Comparison of ENCODE assay signal across 15 mouse cellular contexts in genomic region chr14:31557273-31557672, GRCm38 (mm10). TPM values are rescaled to one million over a fixed set of nuclear protein-coding genes. Genes with fewer than 3 reads are reported as not detected.
A peak's percentile ranks its signal among the peaks of the same experiment; 100 is the strongest.
DNase-seq lines count a peak whose midpoint lies in the region; ATAC-seq and TF ChIP-seq lines count a peak whose summit lies in the region.
"Had no signal": no experiment of that assay in that cellular context is flagged by ENCODE, and none has a peak within 500 bp of the region (broad histone marks: within the 10 kb centered on the region; RNA-seq: fewer than 3 reads in every experiment).

No protein-coding gene starts in this region.

- peaks cover 11% of the 10 kb centered on the region; the same call in 1 of the 2 replicates for H3K4me1 ChIP-seq in kidney, embryonic 14.5 days (ENCODE audit: control insufficient read depth, insufficient read depth, low read length)
- no peaks in the 10 kb centered on the region for H3K4me1 ChIP-seq in kidney, adult 2 months (ENCODE audit: control insufficient read depth, insufficient read depth, low read length)
- H3K4me1 ChIP-seq in thymus, adult 2 months (replicated peaks; ENCODE audit: control insufficient read depth, insufficient read depth, low read length), result peaks cover 80% of the 10 kb centered on the region
- no peaks in the 10 kb centered on the region for H3K4me1 ChIP-seq in forebrain, embryonic 15.5 days
- H3K4me1 ChIP-seq: forebrain, embryonic 12.5 days; midbrain, embryonic 12.5 days had no signal

- peak; percentile 44 for ATAC-seq in kidney, embryonic 14.5 days (ENCODE audit: low FRiP score, low TSS enrichment)
- ATAC-seq in forebrain, embryonic 15.5 days (replicated peaks), result no peak
- no peak for ATAC-seq in activated CD4-positive, CD25-positive, alpha-beta regulatory T cell, adult 4 months

- no peaks in the 10 kb centered on the region for H3K9me3 ChIP-seq in kidney, embryonic 14.5 days (ENCODE audit: control insufficient read depth, low read length)
- no peaks in the 10 kb centered on the region for H3K9me3 ChIP-seq in forebrain, embryonic 15.5 days
- H3K9me3 ChIP-seq: forebrain, embryonic 12.5 days; hindbrain, embryonic 13.5 days; midbrain, embryonic 12.5 days had no signal

- no peak overlapping the region for H3K27ac ChIP-seq in kidney, embryonic 14.5 days (ENCODE audit: low read depth, low read length)
- no peak overlapping the region for H3K27ac ChIP-seq in kidney, adult 2 months (ENCODE audit: insufficient read depth, low read depth, low read length)
- peak overlapping the region; percentile 80 for H3K27ac ChIP-seq in gastrocnemius, adult 2 months
- peak overlapping the region; percentile 100 for H3K27ac ChIP-seq in thymus, adult 2 months (ENCODE audit: control insufficient read depth, insufficient read depth, low read length)
- no peak overlapping the region for H3K27ac ChIP-seq in forebrain, embryonic 15.5 days (replicated peaks)
- H3K27ac ChIP-seq: forebrain, embryonic 12.5 days; hindbrain, embryonic 13.5 days; midbrain, embryonic 12.5 days had no signal

- TF ChIP-seq POLR2A in kidney, adult 2 months (IDR thresholded peaks at IDR 0.05; ENCODE audit: low read depth, low read length), result no peak
- no peak for TF ChIP-seq POLR2A in thymus, adult 2 months (IDR thresholded peaks at IDR 0.05; ENCODE audit: control insufficient read depth, extremely low read depth, insufficient read depth, low read length, poor library complexity)

- no peak overlapping the region for H3K4me3 ChIP-seq in kidney, embryonic 14.5 days (ENCODE audit: low read length)
- no peak overlapping the region for H3K4me3 ChIP-seq in kidney, adult 2 months (ENCODE audit: insufficient read depth, low read depth, low read length)
- H3K4me3 ChIP-seq in gastrocnemius, adult 2 months, result peak overlapping the region; percentile 28; the same call in 1 of the 2 replicates
- H3K4me3 ChIP-seq in thymus, adult 2 months (ENCODE audit: control insufficient read depth, insufficient read depth, low read length), result 0 out of 2 replicates have a peak overlapping the region, but pooled peaks have one; percentile 12
- H3K4me3 ChIP-seq in forebrain, embryonic 15.5 days, result no peak overlapping the region
- H3K4me3 ChIP-seq: forebrain, embryonic 12.5 days; hindbrain, embryonic 13.5 days; midbrain, embryonic 12.5 days had no signal

- no peak for TF ChIP-seq CTCF in kidney, adult 2 months (conservative IDR thresholded peaks at IDR 0.05; ENCODE audit: insufficient read depth, insufficient read length, low read depth, low read length)
- no peak for TF ChIP-seq CTCF in gastrocnemius, adult 2 months (IDR thresholded peaks at IDR 0.05)
- no peak for TF ChIP-seq CTCF in thymus, adult 2 months (IDR thresholded peaks at IDR 0.05; ENCODE audit: borderline replicate concordance, control insufficient read depth, extremely low read depth, insufficient read depth, low read length, poor library complexity)

- H3K36me3 ChIP-seq in kidney, embryonic 14.5 days (ENCODE audit: control insufficient read depth, insufficient read depth, low read length), result no peaks in the 10 kb centered on the region
- H3K36me3 ChIP-seq in kidney, adult 2 months (ENCODE audit: control insufficient read depth, insufficient read depth, low read length), result no peaks in the 10 kb centered on the region
- H3K36me3 ChIP-seq in thymus, adult 2 months (ENCODE audit: control insufficient read depth, insufficient read depth, low read length), result peaks cover 17% of the 10 kb centered on the region
- no peaks in the 10 kb centered on the region for H3K36me3 ChIP-seq in forebrain, embryonic 15.5 days
- H3K36me3 ChIP-seq: forebrain, embryonic 12.5 days; hindbrain, embryonic 13.5 days; midbrain, embryonic 12.5 days had no signal

- no peak overlapping the region for H3K4me2 ChIP-seq in kidney, embryonic 14.5 days (replicated peaks; ENCODE audit: low read depth, low read length)
- H3K4me2 ChIP-seq in forebrain, embryonic 15.5 days (replicated peaks), result no peak overlapping the region
- H3K4me2 ChIP-seq: forebrain, embryonic 12.5 days; hindbrain, embryonic 13.5 days; midbrain, embryonic 12.5 days had no signal

- WGBS in kidney, embryonic 14.5 days, result 50% methylated on average over 8 of the region's 8 CpGs
- 71% methylated on average over 8 of the region's 8 CpGs for WGBS in kidney, adult 2 months
- WGBS in thymus, adult 2 months, result 20% methylated on average over 8 of the region's 8 CpGs
- WGBS in forebrain, embryonic 15.5 days, result 78% methylated on average over 8 of the region's 8 CpGs

- DNase-seq in kidney, adult 2 months, result no peak
- peak; percentile 18 for DNase-seq in cerebellum, adult 8-10 months
- DNase-seq in gastrocnemius, adult 2 months, result peak; percentile 86
- DNase-seq in thymus, adult 2 months, result peak; percentile 47
- DNase-seq in layer of hippocampus, postnatal 10 days (ENCODE audit: low spot score in 2 of 2), result no peak
- DNase-seq: B cell, adult 2 months; embryo, embryonic 11 days; heart, postnatal 14 days; lung, adult 2 months had no signal

- intact Hi-C loops in gastrocnemius, adult 2 months (cut with DNase I), result loop anchor here (2.0 kb wide), 1 partner anchor 20 kb away; no protein-coding TSS in a partner anchor

- H3K9ac ChIP-seq in kidney, embryonic 14.5 days (ENCODE audit: low read depth, low read length), result no peak overlapping the region
- H3K9ac ChIP-seq in forebrain, embryonic 15.5 days (replicated peaks), result no peak overlapping the region
- H3K9ac ChIP-seq: forebrain, embryonic 12.5 days; hindbrain, embryonic 13.5 days; midbrain, embryonic 12.5 days had no signal

- H3K27me3 ChIP-seq in kidney, embryonic 14.5 days (ENCODE audit: control insufficient read depth, insufficient read depth, low read length), result no peaks in the 10 kb centered on the region
- no peaks in the 10 kb centered on the region for H3K27me3 ChIP-seq in kidney, adult 2 months (replicated peaks; ENCODE audit: control insufficient read depth, insufficient read depth, low read length)
- H3K27me3 ChIP-seq in thymus, adult 2 months (ENCODE audit: control insufficient read depth, insufficient read depth, low read length), result no peaks in the 10 kb centered on the region
- H3K27me3 ChIP-seq in forebrain, embryonic 15.5 days, result no peaks in the 10 kb centered on the region
- H3K27me3 ChIP-seq: forebrain, embryonic 12.5 days; hindbrain, embryonic 13.5 days; midbrain, embryonic 12.5 days had no signal

RNA-seq across cellular contexts. Expression of gene Colq, which starts 33.9 kb away (rescaled TPM):
- 1.8 and 3.2 TPM in 2 replicates for polyA plus RNA-seq in kidney, embryonic 14.5 days (2014; fragmentation: Nextera tagmentation; extraction: Ambion mirVana)
- 0.27 and 1.2 TPM in 2 replicates for polyA plus RNA-seq in kidney, adult 2 months (2012; rRNA removed)
- total RNA-seq in gastrocnemius, adult 2 months (2021), result 1 to 10 TPM; 5.8 to 7.5 TPM
- 151 and 166 TPM in 2 replicates for polyA plus RNA-seq in thymus, adult 2 months (2012; rRNA removed)
- polyA plus RNA-seq in forebrain, embryonic 15.5 days (2015; fragmentation: Nextera tagmentation; extraction: Ambion mirVana), result not detected in 2 replicates
- total RNA-seq in layer of hippocampus, postnatal 10 days (2021), result under 1 TPM; 0.23 to 0.33 TPM
- polyA plus RNA-seq in activated CD4-positive, CD25-positive, alpha-beta regulatory T cell, adult 4 months (2017; shearing (Covaris generic)), result 1 to 10 TPM; 6.9 to 7.4 TPM

Comparison
In these comparisons a context has a peak if more than half of its experiments do, and no peak if none do; other contexts are left out.
1. H3K27ac ChIP-seq: peak in gastrocnemius, adult 2 months (single experiment) and thymus, adult 2 months (single experiment); none in kidney, embryonic 14.5 days (single experiment), kidney, adult 2 months (single experiment) and forebrain, embryonic 15.5 days (single experiment).
2. H3K4me3 ChIP-seq: peak in gastrocnemius, adult 2 months (single experiment) and thymus, adult 2 months (single experiment); none in kidney, embryonic 14.5 days (single experiment), kidney, adult 2 months (single experiment) and forebrain, embryonic 15.5 days (single experiment).
3. DNase-seq: peak in cerebellum, adult 8-10 months (single experiment), gastrocnemius, adult 2 months (single experiment) and thymus, adult 2 months (single experiment); none in kidney, adult 2 months (single experiment) and layer of hippocampus, postnatal 10 days (0 of 2).
4. RNA of gene Colq, which starts 33.9 kb away (polyA plus RNA-seq): 151 to 166 TPM in thymus, adult 2 months; 6.9 to 7.4 TPM in activated CD4-positive, CD25-positive, alpha-beta regulatory T cell, adult 4 months, 1.8 to 3.2 TPM in kidney, embryonic 14.5 days, 0.27 to 1.2 TPM in kidney, adult 2 months and not detected in forebrain, embryonic 15.5 days; every median in the first group is over 10 times any median in the second.